Mouse (Mus musculus) layer of hippocampus, postnatal 10 days (tissue): ENCODE data around the gene Slc38a3. TPM values are rescaled to one million over a fixed set of nuclear protein-coding genes. Genes with fewer than 3 reads are reported as not detected.

Experiments
- DNase-seq, 2 experiments: peaks; one replicate each; pipeline ENCODE4 v3.0.0; 2021; ENCODE audit warnings: low spot score in 2 of 2
- total RNA-seq, 2 experiments: library from RNA; stranded (reverse); gene quantifications; 2 replicates each; pipeline ENCODE4 v1.2.3; 2021

Gene Slc38a3
- total RNA-seq, 2 experiments from 2014 or later = 96.5 to 109 TPM

GRCm38 (mm10) chr9:107600745-107601144, 68.6 kb downstream of the Slc38a3 start:
- DNase-seq = no peak

Other genes starting within 250 kb of the Slc38a3 start
- 10 to 100 TPM; 33.2 to 33.3 TPM for gene Tmem115, start 135.6 kb downstream of the Slc38a3 start, total RNA-seq
- 10 to 100 TPM; 17.7 to 19.5 TPM for gene Cyb561d2, start 127.3 kb downstream of the Slc38a3 start, total RNA-seq
- gene Nprl2, start 127.3 kb downstream of the Slc38a3 start, total RNA-seq = 10 to 100 TPM; 31.1 to 33.1 TPM
- 1 to 10 TPM; 3.4 to 4.1 TPM for gene Zmynd10, start 122.2 kb downstream of the Slc38a3 start, total RNA-seq
- 10 to 100 TPM; 18.3 to 18.6 TPM for gene Rassf1, start 118.0 kb downstream of the Slc38a3 start, total RNA-seq
- gene Tusc2, start 106.3 kb downstream of the Slc38a3 start, total RNA-seq = 10 to 100 TPM; 58.3 to 66.6 TPM
- gene Hyal2, start 101.6 kb downstream of the Slc38a3 start, total RNA-seq = 10 to 100 TPM; 19.8 to 21.0 TPM
- 1 to 10 TPM; 3.7 to 4.2 TPM for gene Hyal1, start 92.6 kb downstream of the Slc38a3 start, total RNA-seq
- gene Naa80, start 90.6 kb downstream of the Slc38a3 start, total RNA-seq = 10 to 100 TPM; 10.7 to 11.9 TPM
- 1 to 10 TPM; 1.2 to 1.7 TPM for gene Hyal3, start 88.7 kb downstream of the Slc38a3 start, total RNA-seq
- gene Ifrd2, start 81.9 kb downstream of the Slc38a3 start, total RNA-seq = 10 to 100 TPM; 13.2 to 14.1 TPM
- 1 to 10 TPM; 3.5 to 3.7 TPM for gene Sema3b, start 60.3 kb downstream of the Slc38a3 start, total RNA-seq
- 100 to 1,000 TPM; 254 to 263 TPM for gene Gnai2, start 34.2 kb downstream of the Slc38a3 start, total RNA-seq
- gene Gnat1, start 10.2 kb upstream of the Slc38a3 start, total RNA-seq = 1 to 10 TPM in 1 of 2 experiments, under 1 TPM in 1; 0.71 to 1.1 TPM
- gene Sema3f, start 40.9 kb upstream of the Slc38a3 start, total RNA-seq = 1 to 10 TPM; 6.7 to 9.1 TPM
- 100 to 1,000 TPM; 159 to 181 TPM for gene Rbm5, start 101.5 kb upstream of the Slc38a3 start, total RNA-seq
- gene Rbm6, start 203.7 kb upstream of the Slc38a3 start, total RNA-seq = 10 to 100 TPM; 59.4 to 68.4 TPM
- gene Mon1a, start 218.6 kb upstream of the Slc38a3 start, total RNA-seq = 10 to 100 TPM; 15.4 TPM
- gene Mst1r, start 237.3 kb upstream of the Slc38a3 start, total RNA-seq = 1 to 10 TPM; 4.2 to 7.2 TPM